Mouse (Mus musculus) heart, adult 2 months (tissue): ENCODE results near the gene Grin2a. TPM values are rescaled to one million over a fixed set of nuclear protein-coding genes. Genes with fewer than 3 reads are reported as not detected.
A peak's percentile ranks its signal among the peaks of the same experiment; 100 is the strongest.

ENCODE experiments used
- DNase-seq, 2 experiments: peaks; one replicate each; pipeline ENCODE4 v3.0.0; 2021
- H3K27ac ChIP-seq: fragments of 200-600 bp; 2 replicates; pipeline ENCODE4 v1.8.1; 2022
- H3K27me3 ChIP-seq: fragments of 200-500 bp; 2 replicates; pipeline ENCODE4 v1.6.1; 2012; ENCODE audit warnings: mild to moderate bottlenecking, low read length, inconsistent platforms, mixed read lengths; ENCODE audit not compliant: control insufficient read depth, insufficient read depth
- H3K36me3 ChIP-seq: fragments of 200-500 bp; 2 replicates; pipeline ENCODE4 v1.6.1; 2012; ENCODE audit warnings: low read length, inconsistent platforms; ENCODE audit not compliant: control insufficient read depth, insufficient read depth
- H3K4me1 ChIP-seq: fragments of 200-500 bp; 2 replicates; pipeline ENCODE4 v1.6.1; 2011; ENCODE audit warnings: low read length; ENCODE audit not compliant: control insufficient read depth, insufficient read depth
- H3K4me3 ChIP-seq: fragments of 200-600 bp; 2 replicates; pipeline ENCODE4 v1.8.1; 2022
- H3K79me2 ChIP-seq: fragments of 200-500 bp; replicated peaks from 2 replicates; pipeline ENCODE4 v1.6.1; 2012; ENCODE audit warnings: mild to moderate bottlenecking, inconsistent platforms, low read length, moderate library complexity, mixed read lengths; ENCODE audit not compliant: control insufficient read depth, insufficient read depth
- H3K9ac ChIP-seq: fragments of 200-500 bp; 2 replicates; pipeline ENCODE4 v1.6.1; 2012; ENCODE audit warnings: low read depth, mild to moderate bottlenecking, control low read depth, inconsistent platforms, low read length, mixed read lengths
- CTCF ChIP-seq: fragments of 200-600 bp; IDR thresholded peaks from 2 replicates; pipeline ENCODE4 v1.8.1; 2022; ENCODE audit warnings: antibody characterized with exemption, mild to moderate bottlenecking, moderate library complexity
- EP300 ChIP-seq: fragments of 200-500 bp; IDR thresholded peaks from 2 replicates; pipeline ENCODE4 v1.6.1; 2011; ENCODE audit warnings: low read depth, low read length, control low read depth; ENCODE audit not compliant: insufficient read depth
- POLR2A ChIP-seq: fragments of 200-500 bp; IDR thresholded peaks from 2 replicates; pipeline ENCODE4 v1.6.1; 2011; ENCODE audit warnings: mild to moderate bottlenecking, low read depth, low read length, control low read depth; ENCODE audit not compliant: insufficient read depth
- WGBS: fragments of 180-500 bp; shearing (Covaris S2); methylation state at CpG from one replicate; pipeline ENCODE4 v1.1.7; 2018; 5-methylcytosine and 5-hydroxymethylcytosine counted together
- intact Hi-C: fragments of 180-260 bp; cut with DNase I; formaldehyde crosslinking; loops from one replicate; pipeline ENCODE4 v1.15.1; 2025
- polyA plus RNA-seq: library from polyadenylated mRNA; depleted of rRNA; stranded (reverse); fragments of >200 nt; gene quantifications from 2 replicates; pipeline ENCODE4 v1.2.3, GENCODE M21; 2012
- total RNA-seq, 2 experiments: library from RNA; stranded (reverse); gene quantifications; 2 replicates each; pipeline ENCODE4 v1.2.3; 2021

Gene Grin2a
- total and polyA plus RNA-seq, 3 experiments, result 0.02 to 0.10 (median 0.07) TPM

- WGBS, result 27% methylated on average over 13 of the region's 13 CpGs
- peaks cover 5% of the 10 kb centered on the region for H3K27me3 ChIP-seq
These were observed 452 bp upstream of the Grin2a start for GRCm38 (mm10) chr16:9995814-9996210.

GRCm38 (mm10) chr16:9994041-9994950, 1.1 kb downstream of the Grin2a start:
- intact Hi-C loops, result loop anchor here (5.0 kb wide), 2 partner anchors 1092 to 1112 kb away; no protein-coding TSS in a partner anchor
- 2% methylated on average over 45 of the region's 51 CpGs for WGBS
- Histone ChIP-seq H3K27ac (no peak overlapping the region), H3K9ac (no peak overlapping the region), H3K4me1 (no peaks in the 10 kb centered on the region), H3K79me2 (no peaks in the 10 kb centered on the region), H3K27me3 (peaks cover 5% of the 10 kb centered on the region), H3K4me3 (no peak overlapping the region), H3K36me3 (no peaks in the 10 kb centered on the region)
- TF ChIP-seq CTCF (no peak), EP300 (no peak), POLR2A (no peak)
- no peak for DNase-seq

More at GRCm38 (mm10) chr16:9995814-9996210, 452 bp upstream of the Grin2a start:
- no peak overlapping the region for H3K4me3 ChIP-seq
- H3K36me3 ChIP-seq, result no peaks in the 10 kb centered on the region
- H3K27ac ChIP-seq, result no peak overlapping the region
- no peak overlapping the region for H3K9ac ChIP-seq
- H3K79me2 ChIP-seq, result no peaks in the 10 kb centered on the region
- H3K4me1 ChIP-seq, result no peaks in the 10 kb centered on the region
- TF ChIP-seq EP300 (no peak), POLR2A (no peak), CTCF (no peak)
- intact Hi-C loops, result no loop called here
- DNase-seq, result no peak

GRCm38 (mm10) chr16:9993255-9994040, 1.9 kb downstream of the Grin2a start:
- H3K27ac ChIP-seq, result no peak overlapping the region
- peaks cover 5% of the 10 kb centered on the region for H3K27me3 ChIP-seq
- TF ChIP-seq CTCF, result peak; percentile 75
- TF ChIP-seq EP300, result no peak
- intact Hi-C loops, result loop anchor here (1.0 to 5.0 kb wide), 3 partner anchors 984 to 1111 kb away; no protein-coding TSS in a partner anchor
- no peak overlapping the region for H3K9ac ChIP-seq
- no peaks in the 10 kb centered on the region for H3K79me2 ChIP-seq
- no peaks in the 10 kb centered on the region for H3K4me1 ChIP-seq
- peak; percentile 9 to 41 for DNase-seq
- H3K4me3 ChIP-seq, result no peak overlapping the region
- no peaks in the 10 kb centered on the region for H3K36me3 ChIP-seq
- WGBS, result 2% methylated on average over 39 of the region's 39 CpGs

GRCm38 (mm10) chr16:9992773-9993221, 2.6 kb downstream of the Grin2a start:
- Histone ChIP-seq H3K4me1 (no peaks in the 10 kb centered on the region), H3K9ac (no peak overlapping the region), H3K36me3 (no peaks in the 10 kb centered on the region), H3K27ac (no peak overlapping the region), H3K4me3 (no peak overlapping the region), H3K27me3 (peaks cover 5% of the 10 kb centered on the region), H3K79me2 (no peaks in the 10 kb centered on the region)
- intact Hi-C loops, result loop anchor here (1.0 to 5.0 kb wide), 3 partner anchors 983 to 1110 kb away; no protein-coding TSS in a partner anchor
- WGBS, result 2% methylated on average over 16 of the region's 17 CpGs
- TF ChIP-seq EP300, result no peak
- no peak for TF ChIP-seq POLR2A
- TF ChIP-seq CTCF, result no peak
- no peak for DNase-seq

GRCm38 (mm10) chr16:9992076-9992772, 3.1 kb downstream of the Grin2a start:
- peaks cover 5% of the 10 kb centered on the region for H3K27me3 ChIP-seq
- no peak overlapping the region for H3K4me3 ChIP-seq
- H3K27ac ChIP-seq, result no peak overlapping the region
- no peaks in the 10 kb centered on the region for H3K79me2 ChIP-seq
- WGBS, result 23% methylated on average over 34 of the region's 34 CpGs
- no peak for DNase-seq
- H3K36me3 ChIP-seq, result no peaks in the 10 kb centered on the region
- TF ChIP-seq POLR2A (no peak), CTCF (no peak), EP300 (no peak)
- H3K9ac ChIP-seq, result no peak overlapping the region
- H3K4me1 ChIP-seq, result no peaks in the 10 kb centered on the region
- intact Hi-C loops, result loop anchor here (5.0 kb wide), 2 partner anchors 1090 to 1110 kb away; no protein-coding TSS in a partner anchor
